Mouse (Mus musculus): ENCODE measurements at regions not wholly inside any gene's neighbourhood (a gene's known extent, or its start where the extent isn't known, plus 50 kb on each side); places are given as distances from the start of the nearest gene placed in this dataset.

GRCm38 (mm10) chr10:122515698-122516097, 67.4 kb downstream of the Avpr1a start:
- no peak for ATAC-seq (replicated peaks; ENCODE audit: low read depth, poor library complexity, severe bottlenecking)

GRCm38 (mm10) chr10:122519274-122519790, 71.0 kb downstream of the Avpr1a start:
- ATAC-seq (replicated peaks; ENCODE audit: low read depth, poor library complexity, severe bottlenecking): no peak

GRCm38 (mm10) chr10:122519981-122520380, 71.7 kb downstream of the Avpr1a start:
- no peak for ATAC-seq (replicated peaks; ENCODE audit: low read depth, poor library complexity, severe bottlenecking)

GRCm38 (mm10) chr10:122522631-122523030, 74.3 kb downstream of the Avpr1a start:
- ATAC-seq (replicated peaks; ENCODE audit: low read depth, poor library complexity, severe bottlenecking): no peak

GRCm38 (mm10) chr10:122525360-122525759, 77.1 kb downstream of the Avpr1a start:
- ATAC-seq (replicated peaks; ENCODE audit: low read depth, poor library complexity, severe bottlenecking): no peak

GRCm38 (mm10) chr10:122525807-122526206, 77.5 kb downstream of the Avpr1a start:
- ATAC-seq (replicated peaks; ENCODE audit: low read depth, poor library complexity, severe bottlenecking): 0 out of 2 replicates have a peak, but pooled peaks have one; percentile 36

GRCm38 (mm10) chr10:122528222-122528621, 79.9 kb downstream of the Avpr1a start:
- no peak for ATAC-seq (replicated peaks; ENCODE audit: low read depth, poor library complexity, severe bottlenecking)

- peak; percentile 76 for ATAC-seq (replicated peaks; ENCODE audit: low read depth, poor library complexity, severe bottlenecking)
Measured at GRCm38 (mm10) chr10:122528973-122529703, 80.8 kb downstream of the Avpr1a start.

GRCm38 (mm10) chr10:122534714-122535113, 86.4 kb downstream of the Avpr1a start:
- ATAC-seq (replicated peaks; ENCODE audit: low read depth, poor library complexity, severe bottlenecking): peak; percentile 37; the same call in 1 of the 2 replicates

GRCm38 (mm10) chr10:122535137-122535536, 86.8 kb downstream of the Avpr1a start:
- ATAC-seq (replicated peaks; ENCODE audit: low read depth, poor library complexity, severe bottlenecking): peak; percentile 82

GRCm38 (mm10) chr10:122539655-122540054, 91.4 kb downstream of the Avpr1a start:
- ATAC-seq (replicated peaks; ENCODE audit: low read depth, poor library complexity, severe bottlenecking): no peak

- ATAC-seq (replicated peaks; ENCODE audit: low read depth, poor library complexity, severe bottlenecking): no peak
Measured at GRCm38 (mm10) chr10:122542573-122542972, 94.3 kb downstream of the Avpr1a start.

GRCm38 (mm10) chr10:122544096-122544720, 95.9 kb downstream of the Avpr1a start:
- peak; percentile 92 for ATAC-seq (replicated peaks; ENCODE audit: low read depth, poor library complexity, severe bottlenecking)

GRCm38 (mm10) chr10:122545029-122545428, 96.7 kb downstream of the Avpr1a start:
- ATAC-seq (replicated peaks; ENCODE audit: low read depth, poor library complexity, severe bottlenecking): no peak

GRCm38 (mm10) chr10:122551586-122551985, 103.3 kb downstream of the Avpr1a start:
- no peak for ATAC-seq (replicated peaks; ENCODE audit: low read depth, poor library complexity, severe bottlenecking)

GRCm38 (mm10) chr10:122553124-122553822, 105.0 kb downstream of the Avpr1a start:
- peak; percentile 94 for ATAC-seq (replicated peaks; ENCODE audit: low read depth, poor library complexity, severe bottlenecking)

- no peak for ATAC-seq (replicated peaks; ENCODE audit: low read depth, poor library complexity, severe bottlenecking)
Measured at GRCm38 (mm10) chr10:122553851-122554250, 105.6 kb downstream of the Avpr1a start.

GRCm38 (mm10) chr10:122558660-122559059, 110.4 kb downstream of the Avpr1a start:
- ATAC-seq (replicated peaks; ENCODE audit: low read depth, poor library complexity, severe bottlenecking): peak; percentile 62

GRCm38 (mm10) chr10:122560001-122560695, 111.8 kb downstream of the Avpr1a start:
- no peak for ATAC-seq (replicated peaks; ENCODE audit: low read depth, poor library complexity, severe bottlenecking)

- no peak for ATAC-seq (replicated peaks; ENCODE audit: low read depth, poor library complexity, severe bottlenecking)
Measured at GRCm38 (mm10) chr10:122561924-122562323, 113.6 kb downstream of the Avpr1a start.
